Mouse (Mus musculus): ENCODE measurements around the gene Rims1.

Gene Rims1

DNA sequence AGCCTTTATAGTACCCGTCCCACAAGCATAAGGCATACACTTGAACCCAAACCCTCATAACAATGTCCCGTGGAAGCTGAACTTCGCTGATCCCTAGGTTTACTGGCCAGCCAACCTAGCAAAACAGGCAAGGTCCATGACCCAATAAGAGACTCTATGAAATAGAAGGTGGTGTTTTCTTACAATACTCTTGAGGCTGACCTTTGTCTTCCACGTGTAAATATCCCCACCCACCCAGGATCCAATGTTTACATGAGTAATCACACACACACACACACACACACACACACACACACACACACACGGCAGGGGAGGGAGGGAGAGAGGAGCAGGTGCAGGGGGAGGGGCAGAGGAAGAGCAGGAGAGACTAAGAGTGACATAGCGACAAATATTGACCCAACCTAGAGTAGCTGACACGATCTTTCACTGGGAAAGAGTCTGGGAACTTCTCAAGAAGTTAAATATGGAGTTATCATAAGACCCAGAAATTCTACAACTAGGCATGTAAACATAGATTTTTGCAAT lies 217.9 kb downstream of the Rims1 start:
- no peak for DNase-seq (ENCODE audit: low read depth, low spot score)

- no peak for DNase-seq (ENCODE audit: low read depth, low spot score)
Observed at GRCm38 (mm10) chr1:22585560-22585959, 220.2 kb downstream of the Rims1 start.

GRCm38 (mm10) chr1:22579470-22579869 lies 226.3 kb downstream of the Rims1 start:
- no peak for DNase-seq (ENCODE audit: low read depth, low spot score)

GRCm38 (mm10) chr1:22572720-22573119 lies 233.1 kb downstream of the Rims1 start:
- no peak for DNase-seq (ENCODE audit: low read depth, low spot score)

DNA sequence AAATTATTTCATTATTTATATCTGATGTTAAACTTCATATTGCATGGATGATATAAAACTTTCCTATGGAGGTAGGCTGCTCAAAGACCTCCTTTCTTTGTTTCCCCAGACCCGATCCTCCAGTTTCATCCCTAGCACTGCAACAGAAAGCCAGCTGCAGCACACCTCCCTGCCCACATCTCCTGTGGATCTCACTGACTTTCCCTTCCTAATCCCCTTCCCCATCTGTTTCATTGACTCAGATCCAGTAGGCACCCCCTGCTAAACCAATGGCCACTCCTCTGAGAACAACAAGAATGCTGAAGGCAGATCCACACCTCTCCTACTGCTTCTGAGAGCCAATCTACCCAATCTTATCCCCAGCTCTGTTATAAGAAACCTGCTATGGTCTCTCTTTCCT lies 259.5 kb downstream of the Rims1 start:
- DNase-seq (ENCODE audit: low read depth, low spot score), result no peak

GRCm38 (mm10) chr1:22538129-22538528 lies 267.7 kb downstream of the Rims1 start:
- no peak for DNase-seq (ENCODE audit: low read depth, low spot score)

DNA sequence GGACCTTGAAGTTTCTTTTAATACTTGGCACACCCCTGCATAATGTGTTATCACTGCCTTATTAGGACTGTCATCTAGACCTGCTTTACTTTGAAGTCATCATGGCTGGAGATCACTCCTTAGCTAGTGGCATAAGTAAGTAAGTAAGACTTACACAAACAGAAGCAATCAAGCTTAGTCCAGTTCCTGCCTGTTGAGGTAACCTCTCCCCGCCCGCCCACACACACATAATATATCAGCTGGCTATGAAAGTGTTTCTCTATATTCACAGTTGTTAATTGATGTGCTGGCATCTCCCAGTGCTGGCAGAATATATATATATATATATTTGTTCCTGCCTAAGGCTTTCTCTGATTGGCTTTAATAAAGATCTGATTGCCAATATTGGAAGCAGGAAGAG lies 269.0 kb downstream of the Rims1 start:
- DNase-seq (ENCODE audit: low read depth, low spot score), result no peak

- DNase-seq (ENCODE audit: low read depth, low spot score), result no peak
Observed at GRCm38 (mm10) chr1:22535049-22535448, 270.7 kb downstream of the Rims1 start.

GRCm38 (mm10) chr1:22533146-22534096 lies 272.4 kb downstream of the Rims1 start:
- peak; percentile 64 for DNase-seq (ENCODE audit: low read depth, low spot score)

GRCm38 (mm10) chr1:22515103-22515502 lies 290.7 kb downstream of the Rims1 start:
- DNase-seq (ENCODE audit: low read depth, low spot score), result no peak

- no peak for DNase-seq (ENCODE audit: low read depth, low spot score)
Observed at GRCm38 (mm10) chr1:22512421-22512820, 293.4 kb downstream of the Rims1 start.

DNA sequence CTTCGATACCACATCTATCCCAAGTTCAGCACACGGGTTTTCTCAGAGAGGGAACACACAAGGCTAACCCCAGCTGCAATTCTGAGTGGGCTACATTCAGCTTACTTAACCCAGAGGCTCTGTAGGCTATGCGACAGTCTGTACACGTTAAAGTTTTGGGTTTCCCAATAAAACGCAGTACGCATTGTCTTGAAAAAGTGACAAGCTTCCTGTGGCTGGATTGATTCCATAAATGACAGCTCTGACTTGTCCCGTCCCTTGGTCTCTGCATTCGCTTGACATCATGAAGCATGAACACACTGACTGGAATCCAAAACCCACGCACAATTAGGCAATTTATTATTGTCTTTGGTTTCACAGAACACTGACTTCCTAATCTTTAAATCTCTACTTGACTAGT lies 294.2 kb downstream of the Rims1 start:
- no peak for DNase-seq (ENCODE audit: low read depth, low spot score)

DNA sequence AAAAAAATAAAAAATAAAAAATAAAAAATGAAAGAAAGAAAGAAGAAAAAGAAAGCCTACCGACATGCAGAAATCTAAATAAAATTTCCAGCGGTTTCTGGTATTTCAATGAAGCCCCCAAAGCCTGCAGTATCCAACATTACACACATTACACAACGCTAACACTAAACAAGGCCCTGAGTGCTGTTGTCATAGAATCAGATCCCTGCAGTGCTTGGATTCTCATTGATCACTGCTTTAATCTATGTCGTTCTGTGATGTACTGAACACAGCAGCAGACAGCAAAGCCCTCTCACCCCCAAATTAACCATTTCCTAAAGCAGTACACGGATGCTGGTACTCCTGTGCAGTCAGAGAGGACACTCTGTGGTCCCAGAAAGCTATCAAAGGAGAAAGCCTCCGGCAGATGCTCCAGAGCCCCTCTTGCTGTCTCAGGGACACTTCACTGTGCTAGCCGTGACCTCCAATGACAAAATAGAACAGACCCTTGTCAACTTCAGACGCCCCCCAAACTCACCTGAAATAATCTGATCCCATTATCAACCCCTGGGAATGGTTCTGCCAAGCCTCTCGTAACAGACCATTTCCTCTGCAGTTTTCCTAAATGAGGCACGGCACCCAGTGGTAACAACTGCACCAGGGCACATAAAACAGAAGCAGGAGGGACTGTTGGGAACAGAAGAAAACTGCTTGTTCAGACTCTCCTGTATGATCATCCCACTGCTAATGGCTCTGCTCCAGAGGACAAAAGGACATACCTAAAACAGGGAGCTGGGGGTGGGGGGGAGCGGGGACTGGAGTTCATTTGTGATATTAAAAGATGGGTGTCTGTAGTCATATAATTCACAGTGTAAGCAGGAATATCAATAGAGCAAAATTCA lies 296.8 kb downstream of the Rims1 start:
- DNase-seq (ENCODE audit: low read depth, low spot score), result no peak

DNA sequence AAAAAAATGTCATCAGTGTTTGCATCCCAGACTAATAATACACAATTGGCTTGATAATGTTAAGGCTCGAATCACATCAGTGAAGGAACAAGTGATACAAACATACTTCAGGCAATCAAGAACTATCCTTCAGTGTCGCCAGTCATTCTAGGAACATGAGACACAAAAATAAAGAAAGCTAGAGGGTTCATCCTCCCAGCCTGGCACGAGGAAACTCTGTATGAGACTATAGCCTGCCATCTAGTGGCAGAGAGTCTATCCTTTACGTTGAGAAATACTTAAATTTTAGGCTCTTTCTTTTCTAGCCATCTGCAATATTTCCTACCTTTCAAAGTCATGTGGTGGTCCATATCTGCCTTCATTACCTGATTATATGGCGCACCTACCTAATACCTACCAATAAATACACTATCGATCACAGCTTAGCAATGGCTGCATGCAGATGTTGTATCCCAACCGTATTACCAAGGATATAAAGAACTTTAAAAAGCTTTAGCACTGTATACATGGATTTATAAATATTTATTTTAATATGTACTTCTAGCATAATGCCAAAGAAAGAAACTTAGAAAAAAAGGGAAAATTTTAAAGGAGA lies 318.4 kb downstream of the Rims1 start:
- peak; percentile 24 for DNase-seq (ENCODE audit: low read depth, low spot score)

DNA sequence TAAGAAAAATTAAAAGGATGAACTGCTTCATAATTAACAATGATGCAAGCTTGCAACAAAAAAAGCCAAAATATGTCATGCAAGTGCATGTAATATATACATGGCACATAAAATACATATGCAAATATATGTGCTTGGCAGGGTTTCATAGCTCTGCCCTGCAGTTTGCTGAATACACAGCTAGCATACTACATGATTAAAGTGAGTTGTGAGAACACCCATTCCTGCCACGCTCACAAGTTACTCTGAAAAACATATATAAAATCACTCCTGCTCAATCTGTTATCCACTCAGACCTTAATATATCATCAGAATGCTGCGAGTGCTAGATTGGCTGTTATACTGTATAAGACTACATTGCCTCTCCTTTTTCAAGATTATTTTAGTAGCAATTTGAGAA lies 329.6 kb downstream of the Rims1 start:
- no peak for DNase-seq (ENCODE audit: low read depth, low spot score)

GRCm38 (mm10) chr1:22467033-22467432 lies 338.8 kb downstream of the Rims1 start:
- no peak for DNase-seq (ENCODE audit: low read depth, low spot score)

DNA sequence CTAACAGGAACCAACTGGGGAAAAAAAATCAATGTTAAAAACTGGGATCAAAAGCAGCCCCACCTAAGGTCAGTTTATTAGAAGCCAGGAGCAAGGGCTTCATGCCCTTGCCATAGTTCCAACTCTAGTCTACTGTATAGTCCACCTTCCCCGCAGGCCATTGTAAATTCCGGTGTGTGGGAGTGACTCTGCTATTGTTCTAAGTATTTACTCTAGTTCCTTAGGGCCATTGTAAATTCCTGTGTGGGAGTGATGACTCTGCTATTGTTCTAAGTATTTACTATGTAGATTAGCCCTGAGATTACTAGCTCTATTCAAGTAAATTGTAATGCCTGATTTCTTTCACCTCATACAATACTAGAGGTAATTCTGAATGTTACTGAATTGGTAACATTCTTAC lies 339.2 kb downstream of the Rims1 start:
- DNase-seq (ENCODE audit: low read depth, low spot score), result no peak

DNA sequence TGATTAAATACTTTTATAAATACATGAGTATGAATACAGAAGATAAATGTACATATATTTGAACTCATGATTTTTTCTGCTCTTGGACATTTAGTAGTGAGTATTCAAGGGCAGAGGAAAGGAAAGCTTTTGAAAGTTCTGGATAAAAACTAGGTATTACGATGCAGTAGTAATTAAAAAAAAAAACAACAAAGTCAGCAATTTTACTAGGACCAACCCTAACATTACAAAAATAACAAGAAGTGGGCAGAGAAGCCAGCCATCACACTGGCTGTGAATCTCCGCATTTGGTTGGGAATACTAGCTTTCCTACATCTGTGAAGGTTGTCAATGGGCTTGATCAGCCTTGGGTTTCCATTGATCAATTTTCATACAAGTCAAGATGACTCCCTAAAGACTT lies 381.8 kb downstream of the Rims1 start:
- DNase-seq (ENCODE audit: low read depth, low spot score), result no peak

GRCm38 (mm10) chr1:22422102-22422501 lies 383.7 kb downstream of the Rims1 start:
- peak; percentile 12 for DNase-seq (ENCODE audit: low read depth, low spot score)

GRCm38 (mm10) chr1:22410173-22410572 lies 395.6 kb downstream of the Rims1 start:
- DNase-seq (ENCODE audit: low read depth, low spot score), result no peak

GRCm38 (mm10) chr1:22386361-22386760 lies 419.4 kb downstream of the Rims1 start:
- peak; percentile 18 for DNase-seq (ENCODE audit: low read depth, low spot score)

DNA sequence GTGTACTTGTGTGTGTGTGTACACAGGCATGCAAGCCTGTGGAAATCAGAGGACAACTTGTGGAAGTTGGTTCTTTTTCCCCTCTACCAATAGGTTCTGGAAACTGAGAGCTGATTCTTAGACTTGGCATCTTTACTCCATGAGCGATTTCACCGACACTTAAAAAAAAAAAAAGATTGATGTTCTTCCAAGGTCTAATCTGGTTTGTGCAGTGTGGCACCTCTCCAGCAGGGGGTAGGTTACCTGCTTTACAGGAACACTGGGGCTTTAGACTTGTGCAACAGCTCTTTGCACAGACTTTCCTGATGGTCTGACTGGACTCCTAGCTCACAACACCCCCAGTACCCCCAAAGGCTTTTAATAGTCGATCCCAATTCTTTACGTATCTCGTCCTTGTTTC lies 428.1 kb downstream of the Rims1 start:
- DNase-seq (ENCODE audit: low read depth, low spot score), result no peak
